Mouse (Mus musculus): Measurements from ENCODE around the gene Ighmbp2. TPM values are rescaled to one million over a fixed set of nuclear protein-coding genes. Genes with fewer than 3 reads are reported as not detected.
A peak's percentile ranks its signal among the peaks of the same experiment; 100 is the strongest.

Gene Ighmbp2
- polyA plus RNA-seq, 1 experiment from 2014 or later = 10.2 TPM

- no peaks in the 10 kb centered on the region for H3K27me3 ChIP-seq
- WGBS = 85% methylated on average over 9 of the region's 9 CpGs
- no peaks in the 10 kb centered on the region for H3K4me1 ChIP-seq
- no peak overlapping the region for H3K4me3 ChIP-seq
- H3K27ac ChIP-seq = no peak overlapping the region
- no peak overlapping the region for H3K9ac ChIP-seq
- H3K9me3 ChIP-seq = no peaks in the 10 kb centered on the region
- no peak for ATAC-seq (ENCODE audit: borderline replicate concordance, extremely low read depth, low FRiP score, low TSS enrichment)
- peaks cover 74% of the 10 kb centered on the region for H3K36me3 ChIP-seq
- no peak overlapping the region for H3K4me2 ChIP-seq
These were observed 9.5 kb downstream of the Ighmbp2 start for GRCm38 (mm10) chr19:3273331-3273730.

GRCm38 (mm10) chr19:3271366-3271765 is 11.5 kb downstream of the Ighmbp2 start:
- Histone ChIP-seq H3K4me3 (no peak overlapping the region), H3K27me3 (no peaks in the 10 kb centered on the region), H3K4me2 (no peak overlapping the region), H3K27ac (no peak overlapping the region), H3K9ac (no peak overlapping the region), H3K4me1 (no peaks in the 10 kb centered on the region), H3K36me3 (peaks cover 75% of the 10 kb centered on the region), H3K9me3 (no peaks in the 10 kb centered on the region)
- 86% methylated on average over 6 of the region's 6 CpGs for WGBS
- no peak for ATAC-seq (ENCODE audit: borderline replicate concordance, extremely low read depth, low FRiP score, low TSS enrichment)

- Histone ChIP-seq H3K4me1 (no peaks in the 10 kb centered on the region), H3K36me3 (peaks cover 78% of the 10 kb centered on the region), H3K27ac (no peak overlapping the region), H3K27me3 (no peaks in the 10 kb centered on the region), H3K4me2 (no peak overlapping the region), H3K4me3 (no peak overlapping the region), H3K9ac (no peak overlapping the region), H3K9me3 (no peaks in the 10 kb centered on the region)
- WGBS = 91% methylated on average over 6 of the region's 6 CpGs
- ATAC-seq (ENCODE audit: borderline replicate concordance, extremely low read depth, low FRiP score, low TSS enrichment) = no peak
These were observed 13.0 kb downstream of the Ighmbp2 start for GRCm38 (mm10) chr19:3269803-3270202.

GRCm38 (mm10) chr19:3269279-3269678 is 13.5 kb downstream of the Ighmbp2 start:
- 84% methylated on average over 9 of the region's 9 CpGs for WGBS
- no peaks in the 10 kb centered on the region for H3K9me3 ChIP-seq
- no peak overlapping the region for H3K27ac ChIP-seq
- H3K4me3 ChIP-seq = no peak overlapping the region
- H3K4me2 ChIP-seq = no peak overlapping the region
- peaks cover 78% of the 10 kb centered on the region for H3K36me3 ChIP-seq
- H3K27me3 ChIP-seq = no peaks in the 10 kb centered on the region
- no peaks in the 10 kb centered on the region for H3K4me1 ChIP-seq
- no peak for ATAC-seq (ENCODE audit: borderline replicate concordance, extremely low read depth, low FRiP score, low TSS enrichment)
- no peak overlapping the region for H3K9ac ChIP-seq

GRCm38 (mm10) chr19:3268218-3268980 is 14.4 kb downstream of the Ighmbp2 start:
- H3K4me3 ChIP-seq = no peak overlapping the region
- H3K36me3 ChIP-seq = peaks cover 72% of the 10 kb centered on the region
- H3K4me1 ChIP-seq = no peaks in the 10 kb centered on the region
- H3K27me3 ChIP-seq = no peaks in the 10 kb centered on the region
- WGBS = 89% methylated on average over 17 of the region's 17 CpGs
- no peak overlapping the region for H3K4me2 ChIP-seq
- H3K9ac ChIP-seq = no peak overlapping the region
- H3K9me3 ChIP-seq = no peaks in the 10 kb centered on the region
- ATAC-seq (ENCODE audit: borderline replicate concordance, extremely low read depth, low FRiP score, low TSS enrichment) = no peak
- H3K27ac ChIP-seq = no peak overlapping the region

GRCm38 (mm10) chr19:3267340-3267739 is 15.5 kb downstream of the Ighmbp2 start:
- Histone ChIP-seq H3K9ac (no peak overlapping the region), H3K36me3 (peaks cover 70% of the 10 kb centered on the region), H3K4me2 (no peak overlapping the region), H3K9me3 (no peaks in the 10 kb centered on the region), H3K27me3 (no peaks in the 10 kb centered on the region), H3K4me3 (no peak overlapping the region), H3K27ac (no peak overlapping the region), H3K4me1 (no peaks in the 10 kb centered on the region)
- 85% methylated on average over 4 of the region's 4 CpGs for WGBS
- ATAC-seq (ENCODE audit: borderline replicate concordance, extremely low read depth, low FRiP score, low TSS enrichment) = no peak

- Histone ChIP-seq H3K4me3 (no peak overlapping the region), H3K36me3 (peaks cover 69% of the 10 kb centered on the region), H3K9ac (no peak overlapping the region), H3K4me2 (no peak overlapping the region), H3K27me3 (no peaks in the 10 kb centered on the region), H3K4me1 (no peaks in the 10 kb centered on the region), H3K27ac (no peak overlapping the region), H3K9me3 (no peaks in the 10 kb centered on the region)
- WGBS = 87% methylated on average over 4 of the region's 4 CpGs
- no peak for ATAC-seq (ENCODE audit: borderline replicate concordance, extremely low read depth, low FRiP score, low TSS enrichment)
These were observed 16.1 kb downstream of the Ighmbp2 start for GRCm38 (mm10) chr19:3266676-3267075.

GRCm38 (mm10) chr19:3266136-3266535 is 16.7 kb downstream of the Ighmbp2 start:
- ATAC-seq (ENCODE audit: borderline replicate concordance, extremely low read depth, low FRiP score, low TSS enrichment) = no peak
- Histone ChIP-seq H3K27ac (no peak overlapping the region), H3K9ac (no peak overlapping the region), H3K36me3 (peaks cover 67% of the 10 kb centered on the region), H3K27me3 (no peaks in the 10 kb centered on the region), H3K4me1 (no peaks in the 10 kb centered on the region), H3K4me3 (no peak overlapping the region), H3K4me2 (no peak overlapping the region), H3K9me3 (no peaks in the 10 kb centered on the region)
- WGBS = 72% methylated on average over 5 of the region's 5 CpGs

GRCm38 (mm10) chr19:3265180-3265579 is 17.6 kb downstream of the Ighmbp2 start:
- ATAC-seq (ENCODE audit: borderline replicate concordance, extremely low read depth, low FRiP score, low TSS enrichment) = no peak
- Histone ChIP-seq H3K9me3 (no peaks in the 10 kb centered on the region), H3K36me3 (peaks cover 65% of the 10 kb centered on the region), H3K9ac (no peak overlapping the region), H3K4me1 (no peaks in the 10 kb centered on the region), H3K27me3 (no peaks in the 10 kb centered on the region), H3K4me3 (no peak overlapping the region), H3K27ac (no peak overlapping the region), H3K4me2 (no peak overlapping the region)
- 93% methylated on average over 9 of the region's 9 CpGs for WGBS

GRCm38 (mm10) chr19:3264348-3264747 is 18.5 kb downstream of the Ighmbp2 start:
- Histone ChIP-seq H3K27ac (no peak overlapping the region), H3K27me3 (no peaks in the 10 kb centered on the region)

GRCm38 (mm10) chr19:3261764-3262525 is 20.9 kb downstream of the Ighmbp2 start:
- Histone ChIP-seq H3K9ac (no peak overlapping the region), H3K4me3 (no peak overlapping the region), H3K36me3 (peaks cover 45% of the 10 kb centered on the region), H3K27ac (no peak overlapping the region), H3K4me2 (no peak overlapping the region), H3K9me3 (no peaks in the 10 kb centered on the region), H3K4me1 (no peaks in the 10 kb centered on the region), H3K27me3 (no peaks in the 10 kb centered on the region)
- WGBS = 85% methylated on average over 12 of the region's 12 CpGs
- 0 out of 2 replicates have a peak, but pooled peaks have one; percentile 24 for ATAC-seq (ENCODE audit: borderline replicate concordance, extremely low read depth, low FRiP score, low TSS enrichment)

More at GRCm38 (mm10) chr19:3264348-3264747, 18.5 kb downstream of the Ighmbp2 start:
- 93% methylated on average over 6 of the region's 6 CpGs for WGBS
- no peak overlapping the region for H3K4me2 ChIP-seq
- H3K9me3 ChIP-seq = no peaks in the 10 kb centered on the region
- ATAC-seq (ENCODE audit: borderline replicate concordance, extremely low read depth, low FRiP score, low TSS enrichment) = no peak
- H3K36me3 ChIP-seq = peaks cover 62% of the 10 kb centered on the region
- H3K4me3 ChIP-seq = no peak overlapping the region
- no peak overlapping the region for H3K9ac ChIP-seq
- no peaks in the 10 kb centered on the region for H3K4me1 ChIP-seq

GRCm38 (mm10) chr19:3261336-3261735 is 21.5 kb downstream of the Ighmbp2 start:
- 91% methylated on average over 7 of the region's 7 CpGs for WGBS
- ATAC-seq (ENCODE audit: borderline replicate concordance, extremely low read depth, low FRiP score, low TSS enrichment) = peak; percentile 15; the same call in 1 of the 2 replicates
- no peaks in the 10 kb centered on the region for H3K27me3 ChIP-seq
- H3K27ac ChIP-seq = no peak overlapping the region
- H3K36me3 ChIP-seq = peaks cover 39% of the 10 kb centered on the region
- no peaks in the 10 kb centered on the region for H3K9me3 ChIP-seq
- H3K4me3 ChIP-seq = no peak overlapping the region
- H3K4me2 ChIP-seq = no peak overlapping the region
- no peaks in the 10 kb centered on the region for H3K4me1 ChIP-seq
- no peak overlapping the region for H3K9ac ChIP-seq

All from lung, embryonic 15.5 days (tissue).